ENCODE assay signal across 21 mouse cellular contexts in genomic region chr12:104215249-104215648, GRCm38 (mm10). TPM values are rescaled to one million over a fixed set of nuclear protein-coding genes. Genes with fewer than 3 reads are reported as not detected.
"Had no signal": no experiment of that assay in that cellular context is flagged by ENCODE, and none has a peak within 500 bp of the region (broad histone marks: within the 10 kb centered on the region; RNA-seq: fewer than 3 reads in every experiment).

No protein-coding gene starts in this region.

- ATAC-seq: hindbrain, embryonic 16.5 days; intestine, embryonic 15.5 days; intestine, postnatal 0 days; liver, embryonic 12.5 days had no signal

- DNase-seq: gastrocnemius, postnatal 14 days; gastrocnemius, postnatal 36 days; heart, adult 2 months; heart, postnatal 4 days; kidney, adult 18-20 months; kidney, adult 8-10 months; kidney, postnatal 10 days; kidney, postnatal 25 days; kidney, postnatal 4 days; left cerebral cortex, postnatal 4 days had no signal

RNA-seq across cellular contexts. Expression of gene Serpina3f, which starts 0.9 kb away (rescaled TPM):
- polyA plus RNA-seq: heart, embryonic 11.5 days; heart, embryonic 13.5 days; hindbrain, embryonic 10.5 days; kidney, embryonic 14.5 days; limb, embryonic 11.5 days; limb, embryonic 13.5 days; limb, embryonic 15.5 days had no signal

RNA-seq across cellular contexts. Expression of gene Serpina3g, which starts 20.8 kb away (rescaled TPM):
- polyA plus RNA-seq: hindbrain, embryonic 10.5 days had no signal

RNA-seq across cellular contexts. Expression of gene Serpina3i, which starts 47.7 kb away (rescaled TPM):
- polyA plus RNA-seq: heart, embryonic 11.5 days; hindbrain, embryonic 10.5 days; hindbrain, embryonic 16.5 days; intestine, embryonic 15.5 days; intestine, postnatal 0 days; limb, embryonic 11.5 days had no signal
